Mouse (Mus musculus) cerebral cortex, adult 2 months (tissue): ENCODE measurements around the gene Smpd3.

ENCODE experiments used
- WGBS: fragments of 180-500 bp; shearing (Covaris S2); methylation state at CpG from one replicate; pipeline ENCODE4 v1.1.7; 2018; 5-methylcytosine and 5-hydroxymethylcytosine counted together

Gene Smpd3

DNA sequence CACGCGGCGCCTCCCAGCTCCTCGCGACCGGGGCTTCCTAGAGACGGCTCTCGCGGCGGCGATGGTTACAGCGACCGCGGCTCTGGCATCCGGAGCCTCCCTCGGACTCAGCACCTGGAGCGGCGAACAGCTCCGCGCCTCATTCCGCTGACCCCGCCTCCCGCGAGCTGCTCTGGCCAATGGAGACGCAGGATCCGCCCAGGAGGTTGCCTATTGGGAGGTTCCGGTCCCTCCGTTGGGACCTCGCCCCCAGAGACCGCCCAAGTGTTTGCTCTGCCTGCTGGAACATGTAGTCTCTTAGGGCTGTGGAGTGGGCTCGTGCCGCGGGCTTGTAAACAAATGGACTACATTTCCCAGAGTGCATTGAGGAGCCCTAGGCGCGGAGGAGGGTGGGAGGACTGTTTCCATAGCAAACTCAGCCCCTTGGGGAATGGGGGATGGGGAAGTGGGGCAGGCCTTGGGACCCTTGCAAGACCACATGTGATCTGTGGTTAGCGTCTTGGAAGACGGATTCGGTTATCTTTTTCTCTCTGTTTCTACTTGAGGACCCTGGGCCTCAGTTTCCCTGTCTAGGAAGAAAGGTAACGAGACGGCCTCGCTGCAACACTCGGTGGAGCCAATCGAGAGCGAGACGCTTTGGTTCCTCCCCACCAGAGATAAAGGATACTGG lies at the start of gene Smpd3:
Gene Smpd3 (minus strand): TSS at position 137 of the 670 bp plus-strand sequence.
- under 1% methylated on average over 45 of the region's 45 CpGs for WGBS

DNA sequence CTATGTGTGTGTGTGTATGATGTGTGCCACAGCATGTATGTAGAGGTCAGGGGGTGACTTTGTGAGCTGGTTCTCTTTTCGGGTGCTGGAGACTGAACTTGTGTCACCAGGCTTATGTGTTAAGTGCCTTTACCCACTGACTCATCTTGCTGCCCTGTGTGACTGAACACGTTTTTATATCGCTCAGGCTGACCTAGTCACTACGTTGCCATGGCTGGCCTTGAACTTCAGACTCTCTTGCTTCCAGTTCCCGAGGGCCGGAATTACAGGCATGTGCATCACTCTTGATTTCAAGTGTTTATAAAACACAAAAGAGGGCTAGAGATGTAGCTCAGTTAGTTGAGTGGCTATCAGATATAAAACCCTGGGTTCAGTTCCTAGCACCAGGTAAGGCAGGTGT lies 43.2 kb upstream of the Smpd3 start:
- 96% methylated on average over 6 of the region's 6 CpGs for WGBS

DNA sequence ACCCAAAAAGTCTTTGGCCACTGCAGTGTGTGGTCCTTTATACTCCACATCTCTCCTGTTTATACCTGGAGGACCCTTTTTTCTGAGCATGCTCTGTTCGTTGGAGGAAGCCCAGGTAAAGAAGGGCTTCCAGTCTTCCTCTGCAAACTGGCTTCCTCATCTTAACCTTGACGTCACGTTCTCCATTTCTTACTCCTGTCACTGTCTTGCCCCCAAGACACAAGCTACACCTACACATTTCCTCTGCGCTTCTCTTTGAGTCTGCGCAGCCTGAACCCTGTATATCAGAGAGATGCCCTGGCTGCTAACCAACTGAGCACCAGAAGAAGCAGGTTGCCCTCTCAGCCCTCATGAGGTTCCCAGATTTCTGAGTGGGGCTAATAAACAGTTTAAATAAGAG lies 41.6 kb upstream of the Smpd3 start:
- 76% methylated on average over 5 of the region's 5 CpGs for WGBS

DNA sequence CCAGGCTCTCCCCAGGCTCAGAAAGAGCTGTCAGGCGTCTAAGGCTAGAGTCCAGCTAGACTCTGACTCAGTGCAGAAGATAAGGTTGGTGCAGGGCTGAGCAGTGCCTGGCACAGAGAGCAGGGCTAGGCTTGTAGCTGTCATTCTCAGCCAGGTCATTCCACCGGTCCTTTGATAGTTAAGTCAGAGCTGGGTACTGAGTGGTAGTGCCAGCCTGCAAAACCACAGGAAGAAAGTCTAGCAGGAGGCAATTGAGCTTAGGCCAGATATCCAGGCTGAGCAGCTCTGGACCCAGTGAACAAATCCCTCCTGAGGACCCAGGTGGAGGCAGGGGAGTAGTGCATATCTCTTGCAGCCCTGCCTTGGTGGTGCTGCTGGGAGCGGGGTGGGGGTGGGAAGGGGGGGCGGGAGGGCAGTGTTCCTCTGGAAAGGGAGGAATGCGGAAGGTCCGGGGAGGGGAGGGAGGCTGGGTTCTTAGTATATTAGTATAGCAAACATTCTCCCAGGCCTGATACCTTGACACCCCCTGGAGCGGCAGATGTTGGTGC lies 40.8 kb upstream of the Smpd3 start:
- 65% methylated on average over 7 of the region's 7 CpGs for WGBS

DNA sequence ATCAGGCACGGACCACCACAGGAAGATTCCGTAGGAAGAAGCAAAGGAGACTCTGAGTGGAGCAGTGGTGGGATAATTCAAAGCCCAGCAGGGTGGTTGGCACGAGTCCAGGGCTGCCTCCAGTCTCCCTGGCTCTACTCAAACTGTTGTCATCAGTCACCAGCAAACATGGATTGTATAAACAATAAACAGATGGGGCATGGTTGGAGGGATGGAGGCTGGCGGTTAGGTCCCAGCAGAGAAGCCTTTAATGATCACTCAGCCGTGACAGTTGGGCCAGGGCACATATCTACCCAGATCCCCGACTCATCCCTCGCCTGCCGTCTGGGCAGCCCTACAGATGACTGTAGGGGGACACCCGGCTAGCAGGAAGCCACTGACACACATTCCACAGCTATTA lies 39.1 kb upstream of the Smpd3 start:
- 67% methylated on average over 9 of the region's 9 CpGs for WGBS

DNA sequence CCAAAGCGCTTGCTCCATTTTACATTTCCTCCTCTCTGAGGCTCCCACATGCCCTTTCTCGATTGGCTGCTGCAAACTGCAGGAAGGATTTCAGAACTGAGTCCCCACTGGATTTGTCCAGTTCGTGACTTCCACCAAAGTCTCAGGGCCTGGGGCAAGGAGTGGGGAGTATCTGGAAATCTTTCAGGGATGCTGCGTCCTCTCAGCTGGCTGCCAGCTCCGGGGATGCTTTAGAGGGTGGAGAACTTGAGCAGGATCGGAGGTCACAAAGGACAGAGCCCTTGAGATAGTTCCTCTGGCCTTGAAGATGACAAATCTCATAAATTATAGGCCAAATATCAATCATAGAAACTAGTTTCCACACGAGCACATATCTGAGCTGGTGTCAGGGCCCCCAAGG lies 38.2 kb upstream of the Smpd3 start:
- WGBS = 78% methylated on average over 7 of the region's 7 CpGs

DNA sequence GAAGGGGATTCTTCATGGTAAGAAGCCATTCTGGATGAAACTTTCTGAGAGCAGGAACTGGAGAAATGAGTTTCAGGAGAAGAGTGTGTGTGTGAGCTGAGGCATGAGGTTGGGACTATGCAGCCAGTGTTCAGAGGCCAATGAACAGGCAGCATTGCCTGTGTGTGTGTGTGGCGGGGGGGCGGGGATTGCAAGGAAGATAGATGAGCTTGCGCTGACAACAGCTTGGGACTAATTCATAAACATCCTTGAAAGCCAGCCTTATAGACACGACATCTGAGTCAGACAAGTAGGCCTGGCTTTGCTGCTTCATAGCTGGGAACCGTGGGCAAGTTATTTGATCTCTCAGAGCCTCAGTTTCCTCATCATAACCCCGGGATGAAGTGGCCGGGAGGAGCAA lies 31.3 kb upstream of the Smpd3 start:
- 87% methylated on average over 7 of the region's 7 CpGs for WGBS

DNA sequence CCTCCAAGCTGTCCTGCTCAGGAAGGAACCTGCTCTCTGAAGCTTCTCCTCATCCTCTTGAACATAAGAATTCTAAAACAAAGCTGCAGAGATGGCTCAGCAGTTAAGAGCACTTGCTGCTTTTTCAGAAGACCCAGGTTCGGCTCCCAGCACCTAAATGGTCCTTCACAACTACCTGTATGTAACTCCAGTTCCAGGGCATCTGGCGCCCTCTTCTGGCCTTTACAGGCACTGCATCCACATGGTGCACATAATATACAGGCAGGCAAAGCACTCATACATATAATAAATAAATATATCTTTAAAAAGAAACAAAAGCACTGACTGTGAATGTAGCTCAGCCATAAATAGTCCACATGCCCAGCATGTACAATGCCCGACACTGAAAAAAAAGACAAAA lies 30.7 kb upstream of the Smpd3 start:
- WGBS = 61% methylated on average over 3 of the region's 3 CpGs

DNA sequence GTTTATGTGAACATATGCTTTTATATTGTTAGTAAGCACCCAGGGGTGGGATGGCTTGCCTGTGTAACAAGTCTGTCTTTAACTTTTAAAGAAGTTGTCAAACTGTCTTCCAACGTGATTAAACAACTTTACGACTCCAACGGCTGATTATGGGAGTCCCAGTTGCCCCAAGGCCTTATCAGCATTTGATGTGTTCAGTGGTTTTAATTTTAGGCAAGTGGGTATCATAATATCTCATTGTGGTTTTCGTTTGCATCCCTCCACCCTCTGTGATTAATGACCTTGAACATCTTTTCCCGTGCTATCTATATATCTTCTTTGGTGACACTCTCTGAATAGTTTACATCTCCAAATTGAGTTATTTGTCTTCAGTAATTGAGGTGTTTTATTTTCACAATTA lies 27.0 kb upstream of the Smpd3 start:
- 90% methylated on average over 5 of the region's 5 CpGs for WGBS

DNA sequence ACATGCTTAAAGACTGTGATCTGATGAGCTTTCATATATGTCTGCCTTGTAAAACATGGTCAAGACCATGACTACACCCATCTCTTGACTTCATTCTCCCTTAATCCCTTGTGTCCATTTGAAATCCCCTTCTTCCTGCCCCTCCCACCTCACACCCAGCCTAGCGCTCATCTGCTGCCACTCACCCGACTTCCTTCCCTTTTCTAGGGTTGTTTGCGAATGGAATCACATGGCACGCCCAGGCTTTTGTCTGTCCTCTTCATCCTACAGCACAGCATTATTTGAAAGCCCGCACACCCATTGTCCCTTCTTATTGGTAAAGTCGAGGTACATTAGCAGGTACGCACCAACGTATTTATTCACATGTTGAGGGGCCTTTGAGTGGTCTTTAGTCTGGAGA lies 26.5 kb upstream of the Smpd3 start:
- 81% methylated on average over 8 of the region's 8 CpGs for WGBS

DNA sequence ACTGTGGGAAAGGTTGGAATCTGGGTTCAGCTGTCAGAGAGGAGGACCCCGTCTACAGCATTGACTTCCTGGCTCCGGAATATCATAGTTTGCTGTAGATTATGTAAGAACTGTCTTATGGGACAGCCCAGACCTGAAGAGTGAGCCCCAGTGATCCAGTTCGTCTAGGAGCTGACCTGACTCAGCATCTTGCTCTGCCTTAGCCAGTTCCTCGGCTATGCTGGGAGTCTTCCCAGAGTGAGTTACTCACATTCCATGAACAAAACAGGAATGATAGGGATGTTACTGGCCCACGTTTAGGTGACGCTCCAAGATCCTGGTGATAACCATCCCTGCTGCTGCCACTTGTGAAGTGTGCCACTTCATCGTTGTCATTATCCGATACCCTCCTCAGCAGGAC lies 25.5 kb upstream of the Smpd3 start:
- 83% methylated on average over 8 of the region's 8 CpGs for WGBS

DNA sequence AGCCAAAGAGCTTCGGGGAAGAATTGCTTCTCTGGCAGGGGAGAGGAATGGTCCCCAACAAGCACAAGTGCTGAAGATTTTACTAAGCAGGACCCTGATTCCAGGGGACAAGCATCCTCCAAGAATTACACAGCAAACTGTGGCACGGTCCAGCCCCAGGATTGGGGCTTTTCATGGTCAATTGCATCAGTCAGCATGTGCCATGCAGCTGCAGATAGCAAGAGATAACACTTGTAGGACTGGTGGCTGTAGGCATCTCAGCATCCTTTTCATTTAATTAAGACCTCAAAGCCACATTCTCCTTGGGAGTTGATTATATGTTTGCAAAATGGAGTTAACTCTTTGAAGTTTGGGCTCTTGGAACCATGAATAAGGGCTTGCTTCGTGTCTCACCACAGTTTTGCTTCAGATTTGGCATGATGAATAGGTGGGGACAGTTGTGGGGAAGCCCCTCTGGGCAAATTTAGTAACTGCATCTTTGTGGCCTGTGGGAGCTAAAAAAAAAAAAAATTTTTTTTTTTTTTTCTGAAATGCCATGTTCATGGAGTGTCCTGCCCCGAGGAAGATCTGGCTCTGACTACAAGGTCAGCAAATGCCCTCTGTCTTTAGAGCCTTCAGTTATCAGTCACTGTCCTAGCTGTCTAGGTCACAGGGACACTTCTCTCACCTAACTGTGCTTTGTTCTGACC lies 22.0 kb upstream of the Smpd3 start:
- 69% methylated on average over 4 of the region's 4 CpGs for WGBS

DNA sequence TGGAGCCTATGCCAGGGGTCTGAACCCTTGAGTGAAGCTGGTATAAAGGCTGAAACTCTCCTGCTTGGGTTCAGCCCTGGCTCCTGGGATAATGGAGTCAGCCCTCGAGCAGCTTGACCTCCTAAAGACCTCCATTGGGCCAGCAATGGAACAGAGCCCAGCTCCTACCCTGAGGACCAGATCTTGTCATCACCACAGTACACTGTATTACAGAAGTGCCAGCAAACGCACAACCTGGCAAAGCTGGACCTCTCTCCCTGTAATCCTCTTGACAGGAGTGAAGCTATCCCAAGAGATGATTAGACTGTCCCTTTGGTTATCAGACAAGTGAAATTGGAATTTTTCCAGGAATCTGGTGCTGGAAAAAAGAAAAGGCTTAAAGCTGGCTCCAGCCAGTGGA lies 13.3 kb upstream of the Smpd3 start:
- 67% methylated on average over 2 of the region's 2 CpGs for WGBS

DNA sequence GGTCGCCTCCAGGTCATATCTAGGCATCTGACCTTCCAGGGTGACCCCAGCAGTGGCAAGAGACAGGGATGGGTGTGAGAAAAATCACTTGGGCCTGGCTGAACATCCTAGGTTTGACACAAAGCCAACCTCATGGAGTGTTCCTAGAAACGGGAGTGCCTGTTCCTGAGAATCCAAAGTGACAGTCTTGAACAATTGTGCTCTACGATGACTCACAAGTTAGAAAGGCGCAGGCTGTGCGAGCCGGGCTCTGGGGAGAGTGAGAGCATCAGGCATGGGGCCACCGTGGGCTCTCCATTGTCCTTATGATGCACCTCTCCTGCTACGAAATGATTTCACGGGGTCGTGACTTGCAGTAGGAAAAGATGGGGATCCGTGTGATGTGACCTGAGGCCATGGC lies 11.6 kb upstream of the Smpd3 start:
- 55% methylated on average over 11 of the region's 11 CpGs for WGBS

DNA sequence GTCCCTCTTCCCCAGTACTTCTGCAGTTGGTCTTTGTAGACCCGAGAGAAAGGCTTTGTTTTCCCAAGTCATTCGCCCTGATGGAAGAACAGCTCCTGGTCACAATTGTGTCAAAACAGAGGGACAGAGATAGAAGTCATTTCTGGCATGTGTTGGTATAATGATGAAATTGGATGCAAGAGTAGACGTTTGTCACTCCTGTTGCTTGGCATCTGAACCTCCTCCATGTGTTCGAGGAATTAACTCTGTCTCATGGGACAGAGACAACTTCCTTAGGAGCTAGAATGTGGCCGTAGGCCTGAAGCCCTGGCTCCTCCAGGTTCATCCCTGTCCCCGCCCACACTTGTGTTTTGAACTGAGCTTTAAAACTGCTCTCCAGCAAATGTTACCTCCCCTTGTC lies 8.3 kb upstream of the Smpd3 start:
- WGBS = 69% methylated on average over 6 of the region's 6 CpGs

DNA sequence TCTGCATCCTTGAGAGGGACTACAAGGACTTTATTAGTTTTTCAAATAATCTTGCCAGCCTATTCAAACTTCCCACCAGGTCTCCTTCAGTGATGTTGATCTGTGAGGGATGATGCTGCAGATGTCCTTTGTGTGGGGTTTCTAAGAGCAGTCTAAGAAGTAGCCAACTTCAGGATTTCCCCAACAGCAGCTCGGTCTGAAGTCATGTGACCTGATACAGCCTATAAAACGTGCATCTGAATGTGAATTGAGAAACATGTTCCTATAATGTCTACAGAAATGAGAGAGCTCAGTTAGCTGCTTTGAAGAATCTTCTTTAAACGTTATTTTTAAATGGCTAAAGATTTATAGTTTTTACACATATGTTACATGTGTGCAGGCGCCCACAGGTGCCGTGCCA lies 5.7 kb upstream of the Smpd3 start:
- 48% methylated on average over 5 of the region's 5 CpGs for WGBS

DNA sequence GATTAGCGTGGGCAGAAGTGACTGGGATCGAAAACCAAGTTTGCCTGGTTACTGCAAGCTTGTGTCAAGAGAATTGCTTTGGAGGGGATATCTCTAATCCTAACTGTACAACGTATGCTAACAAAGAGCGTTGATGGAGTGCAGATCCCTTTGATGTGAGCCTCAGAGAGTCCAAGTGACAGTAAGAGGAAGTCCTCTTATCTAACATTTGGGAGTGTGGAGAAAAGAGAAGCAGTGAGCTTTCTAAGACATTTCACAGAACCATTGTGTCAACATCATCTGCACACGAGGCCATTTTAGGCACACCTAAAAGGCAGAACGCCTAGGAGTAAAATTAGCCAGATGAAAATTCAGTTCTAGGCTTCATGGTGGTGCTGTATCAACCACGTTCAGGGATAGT lies 5.0 kb upstream of the Smpd3 start:
- WGBS = 45% methylated on average over 7 of the region's 7 CpGs

DNA sequence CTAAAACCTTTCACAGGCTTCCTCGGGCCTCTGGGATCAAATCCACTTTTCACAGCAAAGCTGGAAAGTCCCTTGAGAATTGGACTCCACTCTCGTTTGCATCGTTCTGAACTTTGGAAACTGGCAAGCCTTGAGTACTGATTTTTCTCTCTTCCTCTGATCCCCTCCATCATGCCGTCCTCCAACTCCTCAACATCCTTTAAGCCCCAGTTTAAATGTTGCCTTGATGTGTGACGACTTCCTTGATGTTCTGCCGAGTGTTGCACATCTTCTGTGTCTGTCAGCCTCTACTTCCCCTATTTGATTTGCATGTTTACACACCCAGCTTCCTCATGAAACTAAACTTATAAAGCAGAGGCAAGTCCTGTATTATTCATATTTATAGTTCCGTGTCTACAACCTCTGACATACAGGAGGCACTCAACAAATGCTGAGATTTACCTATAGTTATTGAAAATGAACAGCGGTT lies 987 bp upstream of the Smpd3 start:
- 23% methylated on average over 8 of the region's 8 CpGs for WGBS

DNA sequence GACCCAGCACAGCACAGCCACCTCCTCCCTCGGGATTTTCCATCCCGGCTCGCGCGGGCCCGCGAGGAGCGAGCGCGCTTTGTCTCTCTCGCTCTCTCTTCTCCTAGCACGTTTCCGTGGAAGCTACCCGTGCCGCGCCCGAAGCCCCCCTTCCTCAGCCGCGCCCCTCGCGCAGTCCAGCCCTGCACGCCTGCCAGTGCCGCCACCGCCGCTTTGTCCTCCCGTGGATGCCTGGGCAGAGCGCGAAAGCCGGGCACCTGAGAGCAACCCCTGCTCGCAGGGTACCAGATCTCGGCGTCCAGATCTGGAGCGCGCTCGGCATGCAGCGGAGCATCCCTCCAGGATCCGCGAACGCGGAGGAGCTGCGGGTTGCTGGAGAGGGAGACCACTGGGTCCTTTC lies 1.2 kb downstream of the Smpd3 start:
- 1% methylated on average over 40 of the region's 41 CpGs for WGBS

DNA sequence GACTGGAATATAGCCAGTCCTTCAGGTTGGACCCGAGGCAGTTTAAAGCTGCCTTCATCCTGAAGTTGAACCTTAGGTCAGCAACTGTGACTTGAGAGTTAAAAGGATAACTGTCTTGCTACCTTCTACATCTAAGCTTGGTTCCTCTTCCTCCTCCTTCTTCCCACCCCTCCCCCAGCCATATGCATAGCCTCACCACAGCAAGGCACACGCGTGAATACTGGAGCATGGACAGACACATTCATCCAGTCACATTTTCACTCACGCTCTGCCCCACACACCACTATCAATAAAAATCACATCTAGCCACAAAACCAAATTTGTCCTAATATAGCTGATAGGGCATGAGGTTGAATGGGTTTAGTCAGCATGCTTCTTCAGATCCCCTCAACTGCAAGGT lies 1.8 kb downstream of the Smpd3 start:
- 34% methylated on average over 4 of the region's 4 CpGs for WGBS

DNA sequence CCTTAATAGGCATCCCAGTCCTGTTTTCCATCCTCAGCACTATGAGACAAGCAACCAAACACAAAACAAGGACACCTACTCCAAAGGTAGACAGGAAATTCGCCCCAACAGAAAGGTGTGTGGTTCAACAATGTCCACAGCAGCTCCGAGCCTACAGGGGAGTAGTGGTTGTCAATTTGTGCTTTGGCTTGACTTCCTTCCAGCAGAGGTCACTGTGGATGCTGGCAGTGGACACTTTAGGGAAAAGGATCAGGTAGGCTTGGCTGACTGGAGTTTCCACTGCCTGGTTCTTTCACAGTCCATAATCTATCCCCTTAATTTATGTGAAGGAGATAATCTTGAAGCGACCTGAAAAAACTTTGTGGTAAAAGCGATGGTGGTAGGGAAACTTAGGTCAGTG lies 2.6 kb downstream of the Smpd3 start:
- WGBS = 64% methylated on average over 4 of the region's 4 CpGs

DNA sequence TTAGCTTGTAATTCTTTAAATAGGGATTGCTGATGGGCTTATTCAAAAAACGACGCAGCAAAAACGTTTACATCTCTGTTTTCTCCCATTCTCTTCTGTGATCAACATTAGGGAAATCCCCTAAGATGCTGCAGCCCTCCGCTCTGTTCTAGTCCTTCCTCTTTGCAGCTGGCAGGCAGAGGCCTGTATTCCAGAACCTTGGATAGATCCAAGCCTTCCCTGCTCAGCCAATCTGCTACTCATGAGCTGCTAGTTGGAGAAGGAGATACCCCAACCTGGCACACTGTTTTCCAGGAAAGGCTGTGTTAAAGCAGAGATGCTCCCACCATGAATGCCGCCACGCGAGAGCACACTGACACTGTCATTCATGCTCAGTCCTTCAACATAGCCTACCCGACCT lies 4.4 kb downstream of the Smpd3 start:
- WGBS = 37% methylated on average over 8 of the region's 8 CpGs

DNA sequence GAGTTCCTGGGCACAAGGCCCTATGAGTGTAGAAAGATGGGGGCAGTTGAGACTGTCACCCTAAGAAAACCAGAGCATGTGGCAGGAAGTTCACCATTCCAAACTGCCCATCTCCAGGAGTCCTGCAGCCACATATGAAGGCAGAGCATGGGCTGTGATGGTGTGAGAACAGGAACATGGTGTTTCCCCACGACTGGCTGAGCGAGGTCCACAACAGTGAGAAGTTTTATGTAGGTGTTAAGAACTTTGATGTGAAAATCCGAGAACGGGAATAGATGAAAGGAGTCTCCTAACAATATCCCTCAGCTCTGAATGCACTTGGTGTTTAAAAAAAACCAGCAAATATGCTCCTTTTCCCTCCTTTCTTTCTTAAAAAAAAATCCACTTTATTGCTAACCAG lies 5.3 kb downstream of the Smpd3 start:
- WGBS = 50% methylated on average over 4 of the region's 4 CpGs
